Mouse (Mus musculus): ENCODE measurements around the gene Gpa33.

The Gpa33 gene

GRCm38 (mm10) chr1:166160569-166161445 is 30.8 kb downstream of the Gpa33 start:
- peak; percentile 44 for DNase-seq (ENCODE audit: extremely low read depth, insufficient read length, low spot score)

GRCm38 (mm10) chr1:166164580-166164979 is 34.5 kb downstream of the Gpa33 start:
- DNase-seq (ENCODE audit: extremely low read depth, insufficient read length, low spot score), result no peak

GRCm38 (mm10) chr1:166165159-166165558 is 35.1 kb downstream of the Gpa33 start:
- DNase-seq (ENCODE audit: extremely low read depth, insufficient read length, low spot score), result no peak

GRCm38 (mm10) chr1:166167405-166167804 is 37.4 kb downstream of the Gpa33 start:
- DNase-seq (ENCODE audit: extremely low read depth, insufficient read length, low spot score), result no peak

GRCm38 (mm10) chr1:166168017-166168416 is 38.0 kb downstream of the Gpa33 start:
- no peak for DNase-seq (ENCODE audit: extremely low read depth, insufficient read length, low spot score)

- DNase-seq (ENCODE audit: extremely low read depth, insufficient read length, low spot score), result no peak
Observed at GRCm38 (mm10) chr1:166169713-166170112, 39.7 kb downstream of the Gpa33 start.

GRCm38 (mm10) chr1:166170852-166171251 is 40.8 kb downstream of the Gpa33 start:
- no peak for DNase-seq (ENCODE audit: extremely low read depth, insufficient read length, low spot score)

- no peak for DNase-seq (ENCODE audit: extremely low read depth, insufficient read length, low spot score)
Observed at GRCm38 (mm10) chr1:166172992-166173391, 43.0 kb downstream of the Gpa33 start.

GRCm38 (mm10) chr1:166173621-166174020 is 43.6 kb downstream of the Gpa33 start:
- no peak for DNase-seq (ENCODE audit: extremely low read depth, insufficient read length, low spot score)

- DNase-seq (ENCODE audit: extremely low read depth, insufficient read length, low spot score), result no peak
Observed at GRCm38 (mm10) chr1:166181510-166181909, 51.5 kb downstream of the Gpa33 start.

GRCm38 (mm10) chr1:166182952-166183627 is 53.1 kb downstream of the Gpa33 start:
- no peak for DNase-seq (ENCODE audit: extremely low read depth, insufficient read length, low spot score)

GRCm38 (mm10) chr1:166184391-166185229 is 54.6 kb downstream of the Gpa33 start:
- no peak for DNase-seq (ENCODE audit: extremely low read depth, insufficient read length, low spot score)

GRCm38 (mm10) chr1:166185357-166185756 is 55.3 kb downstream of the Gpa33 start:
- no peak for DNase-seq (ENCODE audit: extremely low read depth, insufficient read length, low spot score)

GRCm38 (mm10) chr1:166189821-166190220 is 59.8 kb downstream of the Gpa33 start:
- no peak for DNase-seq (ENCODE audit: extremely low read depth, insufficient read length, low spot score)

GRCm38 (mm10) chr1:166204171-166204570 is 74.1 kb downstream of the Gpa33 start:
- no peak for DNase-seq (ENCODE audit: extremely low read depth, insufficient read length, low spot score)

- DNase-seq (ENCODE audit: extremely low read depth, insufficient read length, low spot score), result no peak
Observed at GRCm38 (mm10) chr1:166205159-166205558, 75.1 kb downstream of the Gpa33 start.

- DNase-seq (ENCODE audit: extremely low read depth, insufficient read length, low spot score), result no peak
Observed at GRCm38 (mm10) chr1:166209371-166209770, 79.3 kb downstream of the Gpa33 start.

- DNase-seq (ENCODE audit: extremely low read depth, insufficient read length, low spot score), result no peak
Observed at GRCm38 (mm10) chr1:166214181-166214580, 84.1 kb downstream of the Gpa33 start.

Measured in 3134 (cell line).